Mouse (Mus musculus) kidney, embryonic 15.5 days (tissue): ENCODE data around the gene Krt27. TPM values are rescaled to one million over a fixed set of nuclear protein-coding genes. Genes with fewer than 3 reads are reported as not detected.

ENCODE experiments used
- ATAC-seq: fragments of 200-750 bp; cut with Nextera tagmentation; replicated peaks from 2 replicates; pipeline ENCODE4 v1.8.0; 2017; ENCODE audit warnings: moderate TSS enrichment; ENCODE audit not compliant: low FRiP score
- H3K27ac ChIP-seq: fragments of 300-500 bp; sonication (generic); 2 replicates; pipeline ENCODE4 v1.5.1; 2015; ENCODE audit warnings: mild to moderate bottlenecking, inconsistent platforms
- H3K27me3 ChIP-seq: fragments of 300-500 bp; sonication (generic); 2 replicates; pipeline ENCODE4 v1.6.1; 2015; ENCODE audit warnings: inconsistent platforms
- H3K36me3 ChIP-seq: fragments of 300-500 bp; sonication (generic); 2 replicates; pipeline ENCODE4 v1.6.1; 2015; ENCODE audit warnings: inconsistent platforms
- H3K4me1 ChIP-seq: fragments of 300-500 bp; sonication (generic); 2 replicates; pipeline ENCODE4 v1.6.1; 2015; ENCODE audit warnings: inconsistent platforms
- H3K4me2 ChIP-seq: fragments of 300-500 bp; sonication (generic); 2 replicates; pipeline ENCODE4 v1.6.1; 2015; ENCODE audit warnings: moderate library complexity, mild to moderate bottlenecking, inconsistent platforms
- H3K4me3 ChIP-seq: fragments of 300-500 bp; sonication (generic); replicated peaks from 2 replicates; pipeline ENCODE4 v1.5.1; 2015; ENCODE audit warnings: mild to moderate bottlenecking, inconsistent platforms
- H3K9ac ChIP-seq: fragments of 300-500 bp; sonication (generic); 2 replicates; pipeline ENCODE4 v1.6.1; 2015; ENCODE audit warnings: mild to moderate bottlenecking, inconsistent platforms
- H3K9me3 ChIP-seq: fragments of 300-500 bp; sonication (generic); replicated peaks from 2 replicates; pipeline ENCODE4 v1.6.1; 2016; ENCODE audit warnings: inconsistent platforms
- WGBS: fragments of 180-500 bp; shearing (Covaris S2); methylation state at CpG from one replicate; pipeline ENCODE4 v1.1.7; 2015; ENCODE audit warnings: mixed read lengths; 5-methylcytosine and 5-hydroxymethylcytosine counted together
- polyA plus RNA-seq: library from polyadenylated mRNA; unstranded; fragments of >200 nt; fragmentation: Nextera tagmentation; extraction: Ambion mirVana; gene quantifications from 2 replicates; pipeline ENCODE4 v1.2.1, GENCODE M21; 2015

Krt27 gene
- polyA plus RNA-seq, 1 experiment from 2014 or later, result not detected

DNA sequence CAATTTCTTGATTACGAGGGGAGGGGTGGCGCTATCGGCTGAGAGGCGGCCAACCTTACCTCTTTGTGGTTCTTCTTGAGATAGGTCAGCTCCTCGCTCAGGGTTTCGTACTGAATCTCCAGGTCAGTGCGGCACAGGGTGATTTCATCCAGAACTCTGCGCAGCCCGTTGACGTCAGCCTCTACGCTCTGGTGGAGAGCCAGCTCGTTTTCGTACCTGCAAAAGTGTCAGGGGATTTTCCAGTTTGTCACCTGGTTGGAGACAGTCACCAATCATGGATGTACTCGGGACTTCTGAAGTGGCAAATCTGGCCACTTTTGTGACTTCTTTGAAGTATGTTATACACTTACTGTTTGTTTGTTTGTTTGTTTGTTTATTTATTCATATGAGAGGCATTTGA is 29.8 kb downstream of the Krt27 start:
- no peak overlapping the region for H3K27ac ChIP-seq
- H3K36me3 ChIP-seq, result no peaks in the 10 kb centered on the region
- no peaks in the 10 kb centered on the region for H3K9me3 ChIP-seq
- no peak for ATAC-seq
- no peak overlapping the region for H3K9ac ChIP-seq
- no peak overlapping the region for H3K4me3 ChIP-seq
- H3K27me3 ChIP-seq, result no peaks in the 10 kb centered on the region; the same call in 1 of the 2 replicates
- no peak overlapping the region for H3K4me2 ChIP-seq
- 84% methylated on average over 14 of the region's 14 CpGs for WGBS
- no peaks in the 10 kb centered on the region for H3K4me1 ChIP-seq

DNA sequence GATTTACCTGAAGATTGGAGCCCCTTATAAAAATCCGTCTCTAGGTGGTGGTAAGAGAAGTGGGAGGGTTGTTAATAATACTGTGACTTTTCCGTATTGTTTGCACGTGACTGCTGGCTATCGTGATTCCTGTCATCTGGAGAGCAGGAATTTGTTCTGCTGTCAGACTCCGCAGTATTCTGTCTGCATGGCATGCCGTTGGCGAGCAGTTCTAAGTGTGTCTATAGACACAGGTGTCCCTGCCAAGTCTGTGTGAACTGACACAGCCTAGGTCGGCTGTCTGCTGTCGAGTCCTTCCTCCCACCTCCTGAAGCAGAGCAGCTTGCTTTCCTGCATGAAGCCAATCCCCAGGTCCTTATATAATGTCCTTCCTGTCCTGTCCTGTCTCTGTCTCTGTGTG is 31.8 kb downstream of the Krt27 start:
- Histone ChIP-seq H3K4me1 (no peaks in the 10 kb centered on the region), H3K36me3 (no peaks in the 10 kb centered on the region), H3K27me3 (no peaks in the 10 kb centered on the region; the same call in 1 of the 2 replicates), H3K4me2 (no peak overlapping the region), H3K4me3 (no peak overlapping the region), H3K27ac (no peak overlapping the region), H3K9ac (no peak overlapping the region), H3K9me3 (no peaks in the 10 kb centered on the region)
- WGBS, result 64% methylated on average over 9 of the region's 9 CpGs
- no peak for ATAC-seq

DNA sequence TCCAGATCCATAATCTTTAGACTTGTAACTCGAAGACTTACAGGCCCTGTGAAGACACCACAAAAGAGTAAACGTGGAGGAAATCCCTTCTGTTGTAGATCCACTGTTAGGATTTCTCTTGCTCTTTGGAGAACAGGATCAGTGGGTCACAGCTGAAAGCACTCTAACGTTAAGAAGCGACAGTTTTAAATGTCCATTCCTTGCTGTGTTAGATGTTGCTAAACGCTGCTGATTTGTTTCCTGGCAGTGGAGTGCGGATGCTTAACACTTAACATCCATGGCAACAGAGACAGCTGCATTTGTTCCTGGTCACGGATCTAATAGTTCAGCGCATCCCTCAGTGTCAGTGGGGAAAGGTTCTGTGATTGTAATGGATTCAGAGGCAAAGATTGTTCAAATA is 34.4 kb downstream of the Krt27 start:
- Histone ChIP-seq H3K9ac (no peak overlapping the region), H3K4me2 (no peak overlapping the region), H3K9me3 (no peaks in the 10 kb centered on the region), H3K4me1 (no peaks in the 10 kb centered on the region), H3K27ac (no peak overlapping the region), H3K36me3 (no peaks in the 10 kb centered on the region), H3K27me3 (no peaks in the 10 kb centered on the region; the same call in 1 of the 2 replicates), H3K4me3 (no peak overlapping the region)
- ATAC-seq, result no peak
- 43% methylated on average over 8 of the region's 8 CpGs for WGBS

DNA sequence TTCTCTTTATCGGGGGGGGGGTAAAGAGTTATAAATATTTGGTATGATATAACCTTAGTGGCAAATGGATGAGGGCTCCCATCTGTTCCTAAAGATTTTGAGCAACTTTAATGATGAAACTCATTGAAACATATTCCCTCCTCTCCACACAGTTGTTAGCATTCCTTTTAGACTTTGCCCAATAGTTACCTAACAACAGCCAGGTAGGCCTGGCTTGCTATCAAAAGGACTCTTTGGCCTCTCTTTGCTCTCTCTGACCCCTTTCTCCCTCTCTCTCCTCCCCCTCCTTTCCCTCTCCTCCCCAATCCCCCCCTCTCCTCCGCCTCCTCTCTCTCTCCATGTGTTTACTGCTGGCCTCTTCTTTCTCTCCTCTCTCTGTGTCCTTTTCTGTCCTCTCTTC is 36.3 kb downstream of the Krt27 start:
- H3K9ac ChIP-seq, result no peak overlapping the region
- WGBS, result 85% methylated on average over 2 of the region's 2 CpGs
- no peaks in the 10 kb centered on the region for H3K9me3 ChIP-seq
- H3K27me3 ChIP-seq, result no peaks in the 10 kb centered on the region; the same call in 1 of the 2 replicates
- H3K27ac ChIP-seq, result no peak overlapping the region
- no peaks in the 10 kb centered on the region for H3K4me1 ChIP-seq
- no peak for ATAC-seq
- no peak overlapping the region for H3K4me2 ChIP-seq
- H3K4me3 ChIP-seq, result no peak overlapping the region
- no peaks in the 10 kb centered on the region for H3K36me3 ChIP-seq

DNA sequence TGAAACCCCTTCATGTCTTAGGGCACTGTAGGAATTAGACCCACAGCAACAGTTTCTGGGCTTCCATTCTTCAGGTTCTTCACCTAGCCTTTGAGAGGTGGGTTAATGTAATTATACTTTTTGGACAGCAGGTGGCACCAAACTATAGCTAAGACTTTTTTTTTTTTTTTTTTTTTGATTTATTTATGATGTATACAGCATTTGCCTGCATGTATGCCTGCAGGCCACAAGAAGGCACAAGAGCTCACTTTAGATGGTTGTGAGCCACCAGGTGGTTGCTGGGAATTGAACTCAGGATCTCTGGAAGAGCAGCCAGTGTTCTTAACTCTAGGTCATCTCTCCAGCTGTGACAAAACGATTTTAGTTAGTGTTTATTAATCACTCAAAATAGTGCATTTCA is 40.0 kb downstream of the Krt27 start:
- no peaks in the 10 kb centered on the region for H3K27me3 ChIP-seq
- no peak overlapping the region for H3K4me3 ChIP-seq
- H3K9ac ChIP-seq, result no peak overlapping the region
- no peak for ATAC-seq
- no peaks in the 10 kb centered on the region for H3K4me1 ChIP-seq
- H3K36me3 ChIP-seq, result no peaks in the 10 kb centered on the region
- WGBS, result 82% methylated on average over 1 of the region's 1 CpGs
- no peaks in the 10 kb centered on the region for H3K9me3 ChIP-seq
- no peak overlapping the region for H3K27ac ChIP-seq
- no peak overlapping the region for H3K4me2 ChIP-seq

DNA sequence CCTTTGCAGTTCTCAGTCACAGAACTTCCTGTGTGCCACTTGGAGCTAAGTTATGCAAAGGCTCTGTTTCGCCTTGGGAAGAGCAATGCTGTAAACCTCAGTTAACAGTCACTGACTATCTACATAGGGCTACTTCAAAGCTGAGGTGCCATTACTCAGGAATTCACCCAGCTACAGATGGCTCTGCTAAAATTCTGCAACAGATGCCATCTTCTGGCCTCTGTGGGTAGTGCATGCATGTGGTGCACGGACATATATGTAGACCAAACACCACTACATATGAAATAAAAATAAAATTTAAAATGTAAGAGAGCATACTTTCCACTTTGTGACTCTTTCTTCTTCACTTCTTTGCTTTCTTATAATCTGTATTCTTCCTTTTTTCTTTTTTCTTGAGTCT is 43.3 kb downstream of the Krt27 start:
- H3K4me1 ChIP-seq, result no peaks in the 10 kb centered on the region
- no peak overlapping the region for H3K27ac ChIP-seq
- WGBS, result 26% methylated on average over 2 of the region's 2 CpGs
- H3K27me3 ChIP-seq, result no peaks in the 10 kb centered on the region
- no peak overlapping the region for H3K4me3 ChIP-seq
- H3K9ac ChIP-seq, result no peak overlapping the region
- no peak for ATAC-seq
- H3K4me2 ChIP-seq, result no peak overlapping the region
- no peaks in the 10 kb centered on the region for H3K36me3 ChIP-seq
- no peaks in the 10 kb centered on the region for H3K9me3 ChIP-seq

Other genes starting within 250 kb of the Krt27 start
- 0.17 and 0.18 TPM in 2 replicates for gene Ccr7, start 196.0 kb downstream of the Krt27 start, polyA plus RNA-seq
- gene Smarce1, start 120.1 kb downstream of the Krt27 start, polyA plus RNA-seq, result 243 and 249 TPM in 2 replicates
- 0.45 and 0.49 TPM in 2 replicates for gene Krt222, start 107.0 kb downstream of the Krt27 start, polyA plus RNA-seq
- not detected in 2 replicates for gene Krt24, start 65.8 kb downstream of the Krt27 start, polyA plus RNA-seq
- not detected in 2 replicates for gene Krt25, start 28.2 kb downstream of the Krt27 start, polyA plus RNA-seq
- gene Krt26, start 13.1 kb downstream of the Krt27 start, polyA plus RNA-seq, result 0.09 TPM in 1 of 2 replicates, not detected in the other
- 0.10 and 0.31 TPM in 2 replicates for gene Krt28, start 23.8 kb upstream of the Krt27 start, polyA plus RNA-seq
- 28.7 and 35.2 TPM in 2 replicates for gene Krt10, start 38.3 kb upstream of the Krt27 start, polyA plus RNA-seq
- not detected in 2 replicates for gene Krt12, start 71.2 kb upstream of the Krt27 start, polyA plus RNA-seq
- gene Krt20, start 87.0 kb upstream of the Krt27 start, polyA plus RNA-seq, result 1.2 and 1.7 TPM in 2 replicates
- gene Krt23, start 142.0 kb upstream of the Krt27 start, polyA plus RNA-seq, result 19.9 and 20.3 TPM in 2 replicates
- 0.32 and 0.43 TPM in 2 replicates for gene Krt39, start 170.2 kb upstream of the Krt27 start, polyA plus RNA-seq
- gene Krt40, start 192.1 kb upstream of the Krt27 start, polyA plus RNA-seq, result not detected in 2 replicates
- gene Krtap3-3, start 199.8 kb upstream of the Krt27 start, polyA plus RNA-seq, result not detected in 2 replicates
- not detected in 2 replicates for gene Krtap3-2, start 205.7 kb upstream of the Krt27 start, polyA plus RNA-seq
- not detected in 2 replicates for gene Gm11939, start 208.4 kb upstream of the Krt27 start, polyA plus RNA-seq
- not detected in 2 replicates for gene Krtap3-1, start 215.5 kb upstream of the Krt27 start, polyA plus RNA-seq
- not detected in 2 replicates for gene Krtap1-5, start 229.9 kb upstream of the Krt27 start, polyA plus RNA-seq
- not detected in 2 replicates for gene Krtap1-4, start 232.6 kb upstream of the Krt27 start, polyA plus RNA-seq
- not detected in 2 replicates for gene Krtap1-3, start 240.2 kb upstream of the Krt27 start, polyA plus RNA-seq
- not detected in 2 replicates for gene Krtap9-3, start 247.0 kb upstream of the Krt27 start, polyA plus RNA-seq